Mouse (Mus musculus): ENCODE results near the gene Dip2b. TPM values are rescaled to one million over a fixed set of nuclear protein-coding genes. Genes with fewer than 3 reads are reported as not detected.

Dip2b gene
- polyA plus RNA-seq, 1 experiment from 2014 or later, result 2.3 TPM

DNA sequence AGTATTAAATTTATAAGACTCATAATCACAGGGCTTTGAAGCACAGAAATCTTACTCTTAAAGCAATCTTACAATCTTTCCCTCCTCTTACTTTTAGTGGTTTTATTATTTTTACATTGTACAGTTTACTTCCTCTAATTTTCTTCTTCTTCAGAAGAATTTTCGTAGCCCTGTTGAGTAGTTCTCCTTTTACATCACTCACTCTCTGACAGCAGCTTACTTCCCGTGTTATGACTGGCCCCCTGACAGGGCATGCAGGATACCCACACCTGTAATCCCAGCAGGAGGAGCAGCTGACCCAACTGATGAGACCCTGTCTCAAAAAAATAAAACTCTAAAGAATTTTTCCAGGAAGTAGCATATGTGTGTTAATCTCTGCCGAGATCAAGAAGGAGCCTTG is 114.6 kb downstream of the Dip2b start:
- no peaks in the 10 kb centered on the region for H3K9me3 ChIP-seq (ENCODE audit: low read length)
- no peak overlapping the region for H3K4me2 ChIP-seq (ENCODE audit: low read depth, low read length)
- H3K4me3 ChIP-seq (ENCODE audit: low read depth, low read length), result no peak overlapping the region
- no peak overlapping the region for H3K9ac ChIP-seq (replicated peaks)
- no peak for TF ChIP-seq CTCF (IDR thresholded peaks at IDR 0.05; ENCODE audit: low read depth)
- TF ChIP-seq EP300 (IDR thresholded peaks at IDR 0.05; ENCODE audit: low read depth), result no peak
- WGBS (ENCODE audit: insufficient replicate concordance), result 41% methylated on average over 3 of the region's 3 CpGs
- H3K4me1 ChIP-seq (ENCODE audit: insufficient read depth), result no peaks in the 10 kb centered on the region
- DNase-seq (no peak), ATAC-seq (no peak)
- H3K27ac ChIP-seq (ENCODE audit: low read depth), result no peak overlapping the region
- H3K27me3 ChIP-seq (ENCODE audit: insufficient read depth, low read length), result no peaks in the 10 kb centered on the region
- peaks cover 34% of the 10 kb centered on the region for H3K36me3 ChIP-seq (replicated peaks; ENCODE audit: insufficient read depth, low read length)

DNA sequence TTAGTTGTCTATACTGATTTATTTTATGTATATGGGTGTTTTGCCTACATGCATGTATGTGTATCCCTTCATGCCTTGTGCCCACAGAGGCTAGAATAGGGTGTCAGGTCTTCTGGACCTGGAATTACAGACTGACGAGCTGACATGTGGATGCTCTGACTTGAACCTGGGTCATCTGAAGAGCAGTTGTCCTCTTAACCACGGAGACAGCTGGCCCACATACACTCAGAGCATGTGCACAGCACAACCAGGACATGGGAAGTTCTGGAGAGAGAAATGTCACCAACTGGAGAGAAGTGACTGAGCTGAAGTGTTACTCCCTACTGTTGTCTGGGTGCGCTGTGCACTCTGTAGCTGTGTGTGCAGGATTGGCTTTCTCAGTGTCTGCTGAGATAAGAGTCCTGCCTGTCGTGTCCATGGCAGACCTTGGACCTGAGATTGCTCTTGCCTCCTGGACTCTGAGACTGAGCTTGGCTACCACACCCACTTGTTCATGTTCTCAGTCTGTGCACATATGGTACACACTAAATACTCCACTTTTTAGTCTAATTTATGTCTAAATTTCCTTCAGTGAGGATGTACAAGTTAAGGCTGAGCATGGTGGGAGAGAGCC is 117.7 kb downstream of the Dip2b start:
- no peak overlapping the region for H3K4me3 ChIP-seq (ENCODE audit: low read depth, low read length)
- 66% methylated on average over 4 of the region's 4 CpGs for WGBS (ENCODE audit: insufficient replicate concordance)
- ATAC-seq (no peak), DNase-seq (no peak)
- H3K9me3 ChIP-seq (ENCODE audit: low read length), result no peaks in the 10 kb centered on the region
- H3K9ac ChIP-seq (replicated peaks), result no peak overlapping the region
- peaks cover 53% of the 10 kb centered on the region for H3K36me3 ChIP-seq (replicated peaks; ENCODE audit: insufficient read depth, low read length)
- H3K27ac ChIP-seq (ENCODE audit: low read depth), result no peak overlapping the region
- TF ChIP-seq CTCF (IDR thresholded peaks at IDR 0.05; ENCODE audit: low read depth) (no peak), EP300 (IDR thresholded peaks at IDR 0.05; ENCODE audit: low read depth) (no peak)
- no peak overlapping the region for H3K4me2 ChIP-seq (ENCODE audit: low read depth, low read length)
- no peaks in the 10 kb centered on the region for H3K4me1 ChIP-seq (ENCODE audit: insufficient read depth)
- H3K27me3 ChIP-seq (ENCODE audit: insufficient read depth, low read length), result no peaks in the 10 kb centered on the region

DNA sequence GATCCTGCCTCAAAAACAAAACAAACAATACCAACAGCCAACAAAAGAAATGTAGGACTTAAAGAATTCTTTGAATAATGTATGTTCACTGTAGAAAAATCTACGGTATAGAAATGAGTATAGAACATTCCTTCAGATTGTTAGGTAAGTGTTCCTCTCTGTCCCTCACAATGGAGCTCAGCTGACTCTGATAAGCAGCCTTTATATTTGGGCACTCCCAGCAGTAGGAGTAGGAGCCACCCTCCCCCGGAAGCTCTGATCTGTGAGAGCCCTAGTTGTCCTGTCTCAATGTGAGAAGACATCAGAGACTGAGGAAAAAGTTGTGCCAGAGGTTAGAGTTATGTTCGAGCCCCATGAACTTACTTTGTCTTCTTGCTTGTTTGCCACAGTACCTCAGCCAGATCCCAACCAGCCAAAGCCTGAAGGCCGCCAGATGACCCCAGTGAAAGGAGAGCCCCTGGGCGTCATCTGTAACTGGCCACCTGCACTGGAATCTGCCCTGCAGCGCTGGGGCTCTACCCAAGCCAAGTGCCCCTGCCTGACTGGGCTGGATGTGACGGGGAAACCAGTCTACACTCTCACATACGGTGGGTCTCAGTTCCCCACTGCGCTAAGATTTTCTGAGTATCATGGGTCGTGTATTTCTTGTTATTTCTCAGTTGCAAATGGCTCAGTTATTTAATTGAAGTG is 118.5 kb downstream of the Dip2b start:
- TF ChIP-seq CTCF (IDR thresholded peaks at IDR 0.05; ENCODE audit: low read depth) (no peak), EP300 (IDR thresholded peaks at IDR 0.05; ENCODE audit: low read depth) (no peak)
- 85% methylated on average over 10 of the region's 10 CpGs for WGBS (ENCODE audit: insufficient replicate concordance)
- H3K4me2 ChIP-seq (ENCODE audit: low read depth, low read length), result no peak overlapping the region
- H3K4me1 ChIP-seq (ENCODE audit: insufficient read depth), result no peaks in the 10 kb centered on the region
- H3K27ac ChIP-seq (ENCODE audit: low read depth), result no peak overlapping the region
- no peaks in the 10 kb centered on the region for H3K9me3 ChIP-seq (ENCODE audit: low read length)
- no peaks in the 10 kb centered on the region for H3K27me3 ChIP-seq (ENCODE audit: insufficient read depth, low read length)
- no peak for ATAC-seq
- H3K36me3 ChIP-seq (replicated peaks; ENCODE audit: insufficient read depth, low read length), result peaks cover 55% of the 10 kb centered on the region
- H3K4me3 ChIP-seq (ENCODE audit: low read depth, low read length), result no peak overlapping the region
- H3K9ac ChIP-seq (replicated peaks), result no peak overlapping the region
- no peak for DNase-seq

DNA sequence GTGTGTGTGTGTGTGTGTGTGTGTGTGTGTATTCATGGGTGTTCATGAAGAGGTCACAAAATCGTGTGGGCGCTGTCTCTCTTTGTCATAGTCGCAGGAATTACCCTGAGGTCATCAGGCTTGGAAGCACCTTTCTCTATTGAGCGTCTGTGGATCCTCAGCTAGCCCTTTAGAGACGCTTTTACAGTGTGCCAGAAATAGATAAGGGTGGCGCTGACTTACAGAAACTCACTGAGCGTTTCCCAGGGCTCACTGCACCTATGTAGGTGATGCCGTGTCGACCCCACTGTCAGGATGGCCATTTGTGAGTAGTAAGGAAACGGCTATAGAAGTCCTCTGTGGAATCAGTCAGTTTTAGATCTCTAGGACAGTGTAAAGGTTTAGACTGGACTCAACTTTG is 120.5 kb downstream of the Dip2b start:
- TF ChIP-seq CTCF (IDR thresholded peaks at IDR 0.05; ENCODE audit: low read depth) (no peak), EP300 (IDR thresholded peaks at IDR 0.05; ENCODE audit: low read depth) (no peak)
- Histone ChIP-seq H3K4me1 (ENCODE audit: insufficient read depth) (no peaks in the 10 kb centered on the region), H3K9ac (replicated peaks) (no peak overlapping the region), H3K27me3 (ENCODE audit: insufficient read depth, low read length) (no peaks in the 10 kb centered on the region), H3K4me2 (ENCODE audit: low read depth, low read length) (no peak overlapping the region), H3K9me3 (ENCODE audit: low read length) (no peaks in the 10 kb centered on the region), H3K27ac (ENCODE audit: low read depth) (no peak overlapping the region), H3K36me3 (replicated peaks; ENCODE audit: insufficient read depth, low read length) (peaks cover 66% of the 10 kb centered on the region), H3K4me3 (ENCODE audit: low read depth, low read length) (no peak overlapping the region)
- DNase-seq (no peak), ATAC-seq (no peak)
- 74% methylated on average over 10 of the region's 10 CpGs for WGBS (ENCODE audit: insufficient replicate concordance)

DNA sequence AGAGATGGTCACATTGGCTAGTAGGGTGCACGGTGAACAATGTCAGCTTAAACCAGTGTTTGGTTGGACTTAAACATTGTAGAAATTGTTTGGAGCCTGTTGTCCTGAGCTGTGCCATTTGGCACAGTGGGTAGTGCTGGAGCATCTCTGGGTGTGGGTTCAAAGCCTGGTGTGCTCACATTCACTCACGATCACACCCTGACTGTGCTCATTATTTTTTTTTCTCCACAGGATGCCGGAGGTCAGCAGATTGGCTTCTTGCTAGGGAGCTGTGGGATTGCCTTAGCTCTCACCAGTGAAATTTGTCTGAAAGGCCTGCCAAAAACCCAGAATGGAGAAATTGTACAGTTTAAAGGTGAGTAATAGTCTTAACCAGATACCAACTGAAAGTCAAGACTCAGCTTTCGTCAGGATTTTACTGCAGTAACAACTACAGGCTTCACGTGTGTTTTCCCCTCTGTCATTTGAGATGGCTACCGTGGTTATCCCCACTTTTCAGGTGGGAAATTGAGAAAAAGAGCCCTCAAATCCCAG is 123.3 kb downstream of the Dip2b start:
- 87% methylated on average over 6 of the region's 6 CpGs for WGBS (ENCODE audit: insufficient replicate concordance)
- H3K4me2 ChIP-seq (ENCODE audit: low read depth, low read length), result no peak overlapping the region
- peaks cover 46% of the 10 kb centered on the region for H3K36me3 ChIP-seq (replicated peaks; ENCODE audit: insufficient read depth, low read length)
- TF ChIP-seq CTCF (IDR thresholded peaks at IDR 0.05; ENCODE audit: low read depth) (no peak), EP300 (IDR thresholded peaks at IDR 0.05; ENCODE audit: low read depth) (no peak)
- H3K4me3 ChIP-seq (ENCODE audit: low read depth, low read length), result no peak overlapping the region
- no peaks in the 10 kb centered on the region for H3K27me3 ChIP-seq (ENCODE audit: insufficient read depth, low read length)
- H3K9ac ChIP-seq (replicated peaks), result no peak overlapping the region
- no peak for DNase-seq
- H3K27ac ChIP-seq (ENCODE audit: low read depth), result no peak overlapping the region
- no peak for ATAC-seq
- H3K9me3 ChIP-seq (ENCODE audit: low read length), result no peaks in the 10 kb centered on the region
- H3K4me1 ChIP-seq (ENCODE audit: insufficient read depth), result no peaks in the 10 kb centered on the region

DNA sequence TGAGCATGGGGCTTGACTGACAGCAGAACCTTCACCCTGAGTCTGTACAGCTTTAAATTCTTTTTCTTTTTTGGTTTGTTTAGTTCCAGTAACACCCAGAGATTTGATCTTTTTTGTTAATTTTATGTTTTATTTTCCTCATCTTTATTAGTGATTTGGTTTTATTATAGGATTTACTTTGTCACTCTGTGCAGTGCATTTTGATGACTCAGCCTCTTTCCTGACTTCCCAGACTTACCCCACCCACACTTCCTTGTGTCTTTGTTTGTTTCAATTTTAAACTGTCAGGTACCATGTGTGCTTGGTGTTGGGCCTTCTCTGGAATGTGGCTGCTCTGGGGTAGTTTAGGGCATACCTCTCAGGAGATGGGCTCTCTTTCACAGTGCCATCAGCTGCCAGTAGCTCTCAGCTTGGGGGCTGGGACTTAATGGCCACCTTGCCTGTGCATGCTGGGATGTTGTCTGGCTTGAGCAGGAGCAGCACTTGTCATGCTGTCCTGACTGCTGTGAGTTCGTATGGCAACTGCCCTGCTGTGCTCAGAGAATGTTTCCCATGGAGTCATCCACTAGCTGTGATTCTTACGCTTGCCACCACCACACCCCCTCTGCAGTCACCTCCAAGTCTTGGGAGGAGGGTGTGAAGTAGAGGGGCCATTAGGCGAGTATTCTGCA is 125.1 kb downstream of the Dip2b start:
- Histone ChIP-seq H3K36me3 (replicated peaks; ENCODE audit: insufficient read depth, low read length) (peaks cover 41% of the 10 kb centered on the region), H3K9me3 (ENCODE audit: low read length) (no peaks in the 10 kb centered on the region), H3K9ac (replicated peaks) (no peak overlapping the region), H3K27ac (ENCODE audit: low read depth) (no peak overlapping the region), H3K4me2 (ENCODE audit: low read depth, low read length) (no peak overlapping the region), H3K27me3 (ENCODE audit: insufficient read depth, low read length) (no peaks in the 10 kb centered on the region), H3K4me1 (ENCODE audit: insufficient read depth) (no peaks in the 10 kb centered on the region), H3K4me3 (ENCODE audit: low read depth, low read length) (no peak overlapping the region)
- 73% methylated on average over 3 of the region's 3 CpGs for WGBS (ENCODE audit: insufficient replicate concordance)
- ATAC-seq, result no peak
- DNase-seq, result no peak
- TF ChIP-seq CTCF (IDR thresholded peaks at IDR 0.05; ENCODE audit: low read depth) (no peak), EP300 (IDR thresholded peaks at IDR 0.05; ENCODE audit: low read depth) (no peak)

All from liver, postnatal 0 days (tissue).